Mouse (Mus musculus): ENCODE measurements around the gene Clca4a. TPM values are rescaled to one million over a fixed set of nuclear protein-coding genes. Genes with fewer than 3 reads are reported as not detected.

The Clca4a gene
- not detected in 2 replicates for polyA plus RNA-seq (2014; fragmentation: Nextera tagmentation; extraction: Ambion mirVana)

- Histone ChIP-seq H3K4me3 (ENCODE audit: low read depth, low read length) (no peak within 1 kb of the TSS), H3K9ac (ENCODE audit: low read depth, low read length) (no peak within 1 kb of the TSS), H3K27ac (replicated peaks; ENCODE audit: low read depth, low read length) (no peak within 1 kb of the TSS), H3K9me3 (ENCODE audit: control insufficient read depth, low read length) (no peaks in the 10 kb centered on the region), H3K4me1 (ENCODE audit: control insufficient read depth, insufficient read depth, low read length) (no peaks in the 10 kb centered on the region), H3K36me3 (ENCODE audit: control insufficient read depth, insufficient read depth, low read length) (no peaks in the 10 kb centered on the region), H3K4me2 (ENCODE audit: low read depth, low read length) (no peak within 1 kb of the TSS), H3K27me3 (replicated peaks; ENCODE audit: control insufficient read depth, insufficient read depth, low read length) (no peaks in the 10 kb centered on the region)
- ATAC-seq (ENCODE audit: low read depth) = no peak
- DNase-seq (ENCODE audit: low spot score) = no peak
Observed at GRCm38 (mm10) chr3:144974945-144975344, at the start of gene Clca4a. Clca4a (minus strand) TSS chr3:144975045.

GRCm38 (mm10) chr3:145017807-145018206 lies 43.0 kb upstream of the Clca4a start:
- no peak for DNase-seq (ENCODE audit: low spot score)
- H3K36me3 ChIP-seq (ENCODE audit: control insufficient read depth, insufficient read depth, low read length) = no peaks in the 10 kb centered on the region
- no peak for ATAC-seq (ENCODE audit: low read depth)
- no peaks in the 10 kb centered on the region for H3K9me3 ChIP-seq (ENCODE audit: control insufficient read depth, low read length)
- WGBS = 72% methylated on average over 3 of the region's 3 CpGs
- no peaks in the 10 kb centered on the region for H3K4me1 ChIP-seq (ENCODE audit: control insufficient read depth, insufficient read depth, low read length)
- no peak overlapping the region for H3K4me3 ChIP-seq (ENCODE audit: low read depth, low read length)
- no peak overlapping the region for H3K4me2 ChIP-seq (ENCODE audit: low read depth, low read length)
- H3K27ac ChIP-seq (replicated peaks; ENCODE audit: low read depth, low read length) = no peak overlapping the region
- no peaks in the 10 kb centered on the region for H3K27me3 ChIP-seq (replicated peaks; ENCODE audit: control insufficient read depth, insufficient read depth, low read length)
- H3K9ac ChIP-seq (ENCODE audit: low read depth, low read length) = no peak overlapping the region

GRCm38 (mm10) chr3:145004422-145004821 lies 29.6 kb upstream of the Clca4a start:
- no peak overlapping the region for H3K27ac ChIP-seq (replicated peaks; ENCODE audit: low read depth, low read length)
- no peaks in the 10 kb centered on the region for H3K4me1 ChIP-seq (ENCODE audit: control insufficient read depth, insufficient read depth, low read length)
- no peaks in the 10 kb centered on the region for H3K36me3 ChIP-seq (ENCODE audit: control insufficient read depth, insufficient read depth, low read length)
- ATAC-seq (ENCODE audit: low read depth) (no peak), DNase-seq (ENCODE audit: low spot score) (no peak)
- no peak overlapping the region for H3K4me3 ChIP-seq (ENCODE audit: low read depth, low read length)
- 34% methylated on average over 5 of the region's 5 CpGs for WGBS
- H3K27me3 ChIP-seq (replicated peaks; ENCODE audit: control insufficient read depth, insufficient read depth, low read length) = no peaks in the 10 kb centered on the region
- no peak overlapping the region for H3K4me2 ChIP-seq (ENCODE audit: low read depth, low read length)
- no peaks in the 10 kb centered on the region for H3K9me3 ChIP-seq (ENCODE audit: control insufficient read depth, low read length)
- H3K9ac ChIP-seq (ENCODE audit: low read depth, low read length) = no peak overlapping the region

GRCm38 (mm10) chr3:145000912-145001311 lies 26.1 kb upstream of the Clca4a start:
- Histone ChIP-seq H3K36me3 (ENCODE audit: control insufficient read depth, insufficient read depth, low read length) (no peaks in the 10 kb centered on the region), H3K27ac (replicated peaks; ENCODE audit: low read depth, low read length) (no peak overlapping the region), H3K4me1 (ENCODE audit: control insufficient read depth, insufficient read depth, low read length) (no peaks in the 10 kb centered on the region), H3K4me2 (ENCODE audit: low read depth, low read length) (no peak overlapping the region), H3K9me3 (ENCODE audit: control insufficient read depth, low read length) (no peaks in the 10 kb centered on the region), H3K9ac (ENCODE audit: low read depth, low read length) (no peak overlapping the region), H3K27me3 (replicated peaks; ENCODE audit: control insufficient read depth, insufficient read depth, low read length) (no peaks in the 10 kb centered on the region), H3K4me3 (ENCODE audit: low read depth, low read length) (no peak overlapping the region)
- WGBS = 46% methylated on average over 1 of the region's 1 CpGs
- ATAC-seq (ENCODE audit: low read depth) (no peak), DNase-seq (ENCODE audit: low spot score) (no peak)

- no peaks in the 10 kb centered on the region for H3K36me3 ChIP-seq (ENCODE audit: control insufficient read depth, insufficient read depth, low read length)
- no peak overlapping the region for H3K4me2 ChIP-seq (ENCODE audit: low read depth, low read length)
- H3K9ac ChIP-seq (ENCODE audit: low read depth, low read length) = no peak overlapping the region
- H3K27me3 ChIP-seq (replicated peaks; ENCODE audit: control insufficient read depth, insufficient read depth, low read length) = no peaks in the 10 kb centered on the region
- WGBS = 88% methylated on average over 5 of the region's 5 CpGs
- no peaks in the 10 kb centered on the region for H3K4me1 ChIP-seq (ENCODE audit: control insufficient read depth, insufficient read depth, low read length)
- H3K27ac ChIP-seq (replicated peaks; ENCODE audit: low read depth, low read length) = no peak overlapping the region
- H3K4me3 ChIP-seq (ENCODE audit: low read depth, low read length) = no peak overlapping the region
- no peak for ATAC-seq (ENCODE audit: low read depth)
- DNase-seq (ENCODE audit: low spot score) = no peak
- no peaks in the 10 kb centered on the region for H3K9me3 ChIP-seq (ENCODE audit: control insufficient read depth, low read length)
Observed at GRCm38 (mm10) chr3:144993055-144993454, 18.2 kb upstream of the Clca4a start.

- Histone ChIP-seq H3K27me3 (replicated peaks; ENCODE audit: control insufficient read depth, insufficient read depth, low read length) (no peaks in the 10 kb centered on the region), H3K4me2 (ENCODE audit: low read depth, low read length) (no peak overlapping the region), H3K36me3 (ENCODE audit: control insufficient read depth, insufficient read depth, low read length) (no peaks in the 10 kb centered on the region), H3K4me3 (ENCODE audit: low read depth, low read length) (no peak overlapping the region), H3K9ac (ENCODE audit: low read depth, low read length) (no peak overlapping the region), H3K4me1 (ENCODE audit: control insufficient read depth, insufficient read depth, low read length) (no peaks in the 10 kb centered on the region), H3K27ac (replicated peaks; ENCODE audit: low read depth, low read length) (no peak overlapping the region), H3K9me3 (ENCODE audit: control insufficient read depth, low read length) (no peaks in the 10 kb centered on the region)
- no peak for ATAC-seq (ENCODE audit: low read depth)
- DNase-seq (ENCODE audit: low spot score) = no peak
Observed at GRCm38 (mm10) chr3:144992618-144993017, 17.8 kb upstream of the Clca4a start.

GRCm38 (mm10) chr3:144985890-144986289 lies 11.0 kb upstream of the Clca4a start:
- DNase-seq (ENCODE audit: low spot score) (no peak), ATAC-seq (ENCODE audit: low read depth) (no peak)
- H3K4me1 ChIP-seq (ENCODE audit: control insufficient read depth, insufficient read depth, low read length) = no peaks in the 10 kb centered on the region
- WGBS = 69% methylated on average over 5 of the region's 5 CpGs
- no peaks in the 10 kb centered on the region for H3K27me3 ChIP-seq (replicated peaks; ENCODE audit: control insufficient read depth, insufficient read depth, low read length)
- no peak overlapping the region for H3K27ac ChIP-seq (replicated peaks; ENCODE audit: low read depth, low read length)
- no peak overlapping the region for H3K4me3 ChIP-seq (ENCODE audit: low read depth, low read length)
- H3K9me3 ChIP-seq (ENCODE audit: control insufficient read depth, low read length) = no peaks in the 10 kb centered on the region
- H3K36me3 ChIP-seq (ENCODE audit: control insufficient read depth, insufficient read depth, low read length) = no peaks in the 10 kb centered on the region
- no peak overlapping the region for H3K9ac ChIP-seq (ENCODE audit: low read depth, low read length)
- H3K4me2 ChIP-seq (ENCODE audit: low read depth, low read length) = no peak overlapping the region

- no peak for ATAC-seq (ENCODE audit: low read depth)
Observed at GRCm38 (mm10) chr3:144980551-144980950, 5.7 kb upstream of the Clca4a start.

GRCm38 (mm10) chr3:144977631-144978030 lies 2.8 kb upstream of the Clca4a start:
- DNase-seq (ENCODE audit: low spot score) = no peak
- H3K9me3 ChIP-seq (ENCODE audit: control insufficient read depth, low read length) = no peaks in the 10 kb centered on the region
- H3K4me3 ChIP-seq (ENCODE audit: low read depth, low read length) = no peak overlapping the region
- WGBS = 32% methylated on average over 4 of the region's 4 CpGs
- H3K27me3 ChIP-seq (replicated peaks; ENCODE audit: control insufficient read depth, insufficient read depth, low read length) = no peaks in the 10 kb centered on the region
- H3K36me3 ChIP-seq (ENCODE audit: control insufficient read depth, insufficient read depth, low read length) = no peaks in the 10 kb centered on the region
- no peak for ATAC-seq (ENCODE audit: low read depth)
- no peaks in the 10 kb centered on the region for H3K4me1 ChIP-seq (ENCODE audit: control insufficient read depth, insufficient read depth, low read length)
- H3K9ac ChIP-seq (ENCODE audit: low read depth, low read length) = no peak overlapping the region
- H3K4me2 ChIP-seq (ENCODE audit: low read depth, low read length) = no peak overlapping the region
- no peak overlapping the region for H3K27ac ChIP-seq (replicated peaks; ENCODE audit: low read depth, low read length)

More at GRCm38 (mm10) chr3:144980551-144980950, 5.7 kb upstream of the Clca4a start:
- no peak for DNase-seq (ENCODE audit: low spot score)
- H3K27ac ChIP-seq (replicated peaks; ENCODE audit: low read depth, low read length) = no peak overlapping the region
- no peaks in the 10 kb centered on the region for H3K27me3 ChIP-seq (replicated peaks; ENCODE audit: control insufficient read depth, insufficient read depth, low read length)
- H3K9me3 ChIP-seq (ENCODE audit: control insufficient read depth, low read length) = no peaks in the 10 kb centered on the region
- H3K4me1 ChIP-seq (ENCODE audit: control insufficient read depth, insufficient read depth, low read length) = no peaks in the 10 kb centered on the region
- WGBS = 85% methylated on average over 6 of the region's 6 CpGs
- H3K36me3 ChIP-seq (ENCODE audit: control insufficient read depth, insufficient read depth, low read length) = no peaks in the 10 kb centered on the region
- no peak overlapping the region for H3K4me2 ChIP-seq (ENCODE audit: low read depth, low read length)
- H3K4me3 ChIP-seq (ENCODE audit: low read depth, low read length) = no peak overlapping the region
- no peak overlapping the region for H3K9ac ChIP-seq (ENCODE audit: low read depth, low read length)

Measured in embryonic facial prominence, embryonic 14.5 days (tissue).